Mouse (Mus musculus) forebrain, embryonic 12.5 days (tissue): ENCODE measurements around the gene Fbxl19. TPM values are rescaled to one million over a fixed set of nuclear protein-coding genes. Genes with fewer than 3 reads are reported as not detected.

ENCODE experiments used
- ATAC-seq: fragments of 200-750 bp; cut with Nextera tagmentation; 2 replicates; pipeline ENCODE4 v1.8.0; 2017; ENCODE audit warnings: moderate TSS enrichment; ENCODE audit not compliant: low FRiP score
- H3K27ac ChIP-seq: fragments of 300-500 bp; sonication (generic); 2 replicates; pipeline ENCODE4 v1.5.1; 2016; ENCODE audit warnings: mild to moderate bottlenecking
- H3K27me3 ChIP-seq: fragments of 300-500 bp; sonication (generic); 2 replicates; pipeline ENCODE4 v1.6.1; 2016; ENCODE audit warnings: mild to moderate bottlenecking
- H3K36me3 ChIP-seq: fragments of 300-500 bp; sonication (generic); replicated peaks from 2 replicates; pipeline ENCODE4 v1.6.1; 2016; ENCODE audit warnings: mild to moderate bottlenecking
- H3K4me1 ChIP-seq: fragments of 300-500 bp; sonication (generic); 2 replicates; pipeline ENCODE4 v1.6.1; 2016
- H3K4me2 ChIP-seq: fragments of 300-500 bp; sonication (generic); 2 replicates; pipeline ENCODE4 v1.6.1; 2016; ENCODE audit warnings: mild to moderate bottlenecking, moderate library complexity
- H3K4me3 ChIP-seq: fragments of 300-500 bp; sonication (generic); replicated peaks from 2 replicates; pipeline ENCODE4 v1.5.1; 2016; ENCODE audit warnings: mild to moderate bottlenecking
- H3K9ac ChIP-seq: fragments of 300-500 bp; sonication (generic); 2 replicates; pipeline ENCODE4 v1.6.1; 2016; ENCODE audit warnings: mild to moderate bottlenecking
- H3K9me3 ChIP-seq: fragments of 300-500 bp; sonication (generic); 2 replicates; pipeline ENCODE4 v1.6.1; 2016
- WGBS: fragments of 180-500 bp; shearing (Covaris S2); methylation state at CpG from one replicate; pipeline ENCODE4 v1.1.7; 2016; 5-methylcytosine and 5-hydroxymethylcytosine counted together
- polyA plus RNA-seq: library from polyadenylated mRNA; unstranded; fragments of >200 nt; fragmentation: Nextera tagmentation; extraction: Ambion mirVana; gene quantifications from 2 replicates; pipeline ENCODE4 v1.2.1, GENCODE M21; 2016

Fbxl19 gene
- polyA plus RNA-seq, 1 experiment from 2014 or later = 10.3 TPM

DNA sequence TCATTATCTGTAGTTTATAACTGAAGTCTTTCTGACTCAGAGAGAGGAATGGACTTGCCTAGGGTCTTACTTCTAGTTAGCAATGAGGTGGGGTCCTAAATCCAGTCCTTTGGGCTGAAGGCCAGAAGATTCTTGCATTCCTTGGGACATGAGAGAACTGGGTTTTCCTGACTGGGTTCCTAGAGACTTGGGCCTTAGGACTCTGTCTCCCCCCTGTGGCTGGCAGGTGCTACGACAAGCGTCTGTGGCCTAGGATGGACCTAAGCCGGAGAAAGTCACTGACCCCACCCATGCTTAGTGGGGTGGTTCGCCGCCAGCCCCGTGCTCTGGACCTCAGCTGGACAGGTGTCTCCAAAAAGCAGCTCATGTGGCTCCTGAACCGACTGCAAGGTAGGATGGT is 16.7 kb downstream of the Fbxl19 start:
- H3K4me2 ChIP-seq = no peak overlapping the region
- H3K27me3 ChIP-seq = no peaks in the 10 kb centered on the region
- H3K4me1 ChIP-seq = no peaks in the 10 kb centered on the region
- H3K9ac ChIP-seq = no peak overlapping the region
- no peaks in the 10 kb centered on the region for H3K9me3 ChIP-seq
- 52% methylated on average over 7 of the region's 7 CpGs for WGBS
- no peak overlapping the region for H3K4me3 ChIP-seq
- no peak overlapping the region for H3K27ac ChIP-seq
- H3K36me3 ChIP-seq = peaks cover 85% of the 10 kb centered on the region
- ATAC-seq = no peak

DNA sequence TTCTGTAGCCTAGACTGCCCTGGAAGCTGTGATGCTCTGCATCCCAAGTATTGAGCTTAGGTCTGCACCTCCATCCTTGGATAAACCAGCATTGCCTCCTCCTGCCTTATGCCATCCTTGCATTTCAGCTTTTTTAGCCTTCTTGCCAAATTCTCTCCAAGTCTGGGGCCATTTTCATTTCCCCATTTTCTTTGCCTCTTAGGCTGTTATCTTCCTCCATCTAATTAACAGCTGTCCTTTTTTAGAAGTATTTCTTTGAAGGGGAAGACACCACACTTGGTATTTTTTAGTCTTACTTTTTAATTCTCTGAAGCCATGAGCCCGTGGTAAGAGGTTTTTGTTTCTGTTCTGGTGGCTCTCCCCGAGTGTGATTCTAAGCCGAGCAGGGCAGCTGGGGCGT is 19.3 kb downstream of the Fbxl19 start:
- Histone ChIP-seq H3K4me2 (no peak overlapping the region), H3K27ac (no peak overlapping the region), H3K4me1 (peaks cover 7% of the 10 kb centered on the region), H3K27me3 (no peaks in the 10 kb centered on the region), H3K4me3 (no peak overlapping the region), H3K9me3 (no peaks in the 10 kb centered on the region), H3K36me3 (peaks cover 83% of the 10 kb centered on the region), H3K9ac (no peak overlapping the region)
- WGBS = 90% methylated on average over 4 of the region's 4 CpGs
- no peak for ATAC-seq

DNA sequence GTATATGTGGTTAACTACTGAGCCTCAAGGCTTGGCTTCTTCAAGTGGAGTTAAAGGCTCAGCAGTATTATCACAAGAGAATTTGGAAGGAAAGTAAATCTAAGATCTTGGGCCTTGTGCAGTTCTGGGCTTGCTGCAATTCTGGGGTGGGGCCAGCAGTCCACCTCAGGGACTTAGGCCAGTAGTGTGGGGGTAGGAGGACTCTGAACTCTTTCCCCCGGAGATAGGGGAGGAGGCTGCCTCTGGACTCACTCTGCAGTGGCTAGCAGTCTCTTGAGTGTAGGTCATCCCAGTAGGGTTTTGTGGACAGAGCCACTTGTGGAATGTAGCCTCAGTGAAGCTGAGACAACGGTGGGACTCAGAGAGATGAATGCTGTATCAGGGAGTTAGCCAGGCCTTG is 21.4 kb downstream of the Fbxl19 start:
- Histone ChIP-seq H3K4me2 (no peak overlapping the region), H3K9me3 (no peaks in the 10 kb centered on the region), H3K4me3 (no peak overlapping the region), H3K4me1 (peaks cover 28% of the 10 kb centered on the region), H3K36me3 (peaks cover 69% of the 10 kb centered on the region), H3K9ac (no peak overlapping the region), H3K27me3 (no peaks in the 10 kb centered on the region), H3K27ac (no peak overlapping the region)
- 93% methylated on average over 2 of the region's 2 CpGs for WGBS
- ATAC-seq = no peak

- no peak for ATAC-seq
- no peaks in the 10 kb centered on the region for H3K9me3 ChIP-seq
- 89% methylated on average over 17 of the region's 17 CpGs for WGBS
- no peak overlapping the region for H3K27ac ChIP-seq
- H3K4me2 ChIP-seq = no peak overlapping the region
- no peak overlapping the region for H3K9ac ChIP-seq
- H3K27me3 ChIP-seq = no peaks in the 10 kb centered on the region
- no peak overlapping the region for H3K4me3 ChIP-seq
- H3K4me1 ChIP-seq = peaks cover 30% of the 10 kb centered on the region
- H3K36me3 ChIP-seq = peaks cover 61% of the 10 kb centered on the region
Observed at GRCm38 (mm10) chr7:127766851-127767609, 22.7 kb downstream of the Fbxl19 start.

DNA sequence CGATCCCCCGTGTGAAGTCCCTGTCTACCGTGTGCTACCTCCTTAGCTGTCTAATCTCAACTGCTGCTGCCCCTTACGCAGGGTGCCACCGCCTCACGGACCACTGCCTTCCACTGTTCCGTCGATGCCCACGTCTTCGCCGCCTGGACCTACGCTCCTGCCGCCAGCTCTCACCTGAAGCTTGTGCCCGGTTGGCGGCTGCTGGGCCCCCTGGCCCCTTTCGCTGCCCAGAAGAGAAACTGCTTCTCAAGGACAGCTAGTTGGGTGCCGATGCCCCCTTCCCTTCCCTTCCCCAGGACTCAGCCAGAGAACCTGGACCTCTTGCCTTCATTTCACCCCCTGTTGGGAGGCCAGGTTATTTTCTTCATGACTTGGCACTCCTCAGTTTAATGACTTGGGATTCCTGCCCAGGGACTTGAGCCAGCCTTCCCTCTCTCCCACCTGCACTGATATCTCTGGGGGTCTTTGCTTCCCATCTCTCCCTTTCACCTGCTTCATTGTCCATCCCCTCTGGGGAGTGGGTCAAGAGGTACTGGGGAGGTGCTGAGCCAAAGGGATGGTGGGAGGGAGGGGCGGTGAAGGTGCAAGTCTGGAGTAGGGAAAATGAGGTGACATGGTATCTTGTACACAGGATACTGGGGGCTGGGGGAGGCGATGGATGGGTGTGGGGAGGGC is 23.5 kb downstream of the Fbxl19 start:
- H3K36me3 ChIP-seq = peaks cover 55% of the 10 kb centered on the region
- 93% methylated on average over 19 of the region's 19 CpGs for WGBS

GRCm38 (mm10) chr7:127768346-127768996 is 24.1 kb downstream of the Fbxl19 start:
- H3K4me3 ChIP-seq = no peak overlapping the region
- H3K27me3 ChIP-seq = no peaks in the 10 kb centered on the region
- H3K4me1 ChIP-seq = peaks cover 30% of the 10 kb centered on the region
- no peak; the same call in 1 of the 2 replicates for ATAC-seq
- peak overlapping the region; percentile 66 for H3K27ac ChIP-seq
- no peaks in the 10 kb centered on the region for H3K9me3 ChIP-seq
- H3K36me3 ChIP-seq = peaks cover 50% of the 10 kb centered on the region
- no peak overlapping the region for H3K9ac ChIP-seq
- 46% methylated on average over 13 of the region's 13 CpGs for WGBS
- H3K4me2 ChIP-seq = peak overlapping the region; percentile 90

More for the DNA sequence above, 23.5 kb downstream of the Fbxl19 start:
- H3K4me1 ChIP-seq = peaks cover 30% of the 10 kb centered on the region
- H3K9ac ChIP-seq = no peak overlapping the region
- no peak for ATAC-seq
- H3K4me3 ChIP-seq = no peak overlapping the region
- no peaks in the 10 kb centered on the region for H3K27me3 ChIP-seq
- peak overlapping the region; percentile 66; the same call in 1 of the 2 replicates for H3K27ac ChIP-seq
- H3K4me2 ChIP-seq = no peak overlapping the region
- H3K9me3 ChIP-seq = no peaks in the 10 kb centered on the region

GRCm38 (mm10) chr7:127768997-127769593 is 24.8 kb downstream of the Fbxl19 start:
- H3K9ac ChIP-seq = peak overlapping the region; percentile 69

DNA sequence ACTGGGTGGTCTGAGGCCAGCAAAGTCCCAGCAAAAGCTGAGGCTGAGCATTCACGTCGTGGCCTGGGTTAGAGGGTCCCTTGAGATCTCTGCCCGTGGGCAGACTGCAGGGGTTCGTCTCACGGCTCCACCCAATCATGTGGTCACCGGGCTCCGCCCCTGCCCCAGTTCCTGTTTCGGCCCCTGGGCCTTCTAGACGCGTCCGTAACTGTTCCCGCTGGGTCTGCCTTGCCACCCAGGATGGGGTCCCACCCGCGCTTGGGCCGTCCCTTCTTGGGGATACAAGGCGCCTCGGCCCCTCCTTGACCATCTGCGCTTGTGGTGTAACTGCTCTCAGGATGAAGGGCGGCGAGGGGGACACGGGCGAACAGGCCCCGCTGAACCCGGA is 25.3 kb downstream of the Fbxl19 start, which contains the start of gene Orai3:
Gene Orai3 (plus strand): TSS at position 165 of the 388 bp plus-strand sequence.
- 0% methylated on average over 24 of the region's 24 CpGs for WGBS
- Histone ChIP-seq H3K4me1 (peaks cover 30% of the 10 kb centered on the region), H3K4me3 (peak within 1 kb of the TSS; percentile 50), H3K4me2 (peak within 1 kb of the TSS; percentile 90), H3K9me3 (no peaks in the 10 kb centered on the region), H3K9ac (peak within 1 kb of the TSS; percentile 69), H3K27ac (peak within 1 kb of the TSS; percentile 80), H3K36me3 (peaks cover 38% of the 10 kb centered on the region), H3K27me3 (no peaks in the 10 kb centered on the region)
- peak; percentile 55 for ATAC-seq

More at GRCm38 (mm10) chr7:127768997-127769593, 24.8 kb downstream of the Fbxl19 start:
- Histone ChIP-seq H3K9me3 (no peaks in the 10 kb centered on the region), H3K36me3 (peaks cover 44% of the 10 kb centered on the region), H3K4me1 (peaks cover 30% of the 10 kb centered on the region), H3K27ac (peak overlapping the region; percentile 80), H3K27me3 (no peaks in the 10 kb centered on the region), H3K4me3 (peak overlapping the region; percentile 50), H3K4me2 (peak overlapping the region; percentile 90)
- peak; percentile 84 for ATAC-seq
- 2% methylated on average over 16 of the region's 16 CpGs for WGBS

- Histone ChIP-seq H3K27ac (peak overlapping the region; percentile 80), H3K36me3 (peaks cover 32% of the 10 kb centered on the region), H3K4me2 (peak overlapping the region; percentile 90), H3K4me3 (peak overlapping the region; percentile 50), H3K9me3 (no peaks in the 10 kb centered on the region), H3K4me1 (peaks cover 30% of the 10 kb centered on the region), H3K9ac (peak overlapping the region; percentile 69), H3K27me3 (no peaks in the 10 kb centered on the region)
- 5% methylated on average over 27 of the region's 27 CpGs for WGBS
- peak; percentile 33 for ATAC-seq
Observed at GRCm38 (mm10) chr7:127770039-127770905, 25.9 kb downstream of the Fbxl19 start.

DNA sequence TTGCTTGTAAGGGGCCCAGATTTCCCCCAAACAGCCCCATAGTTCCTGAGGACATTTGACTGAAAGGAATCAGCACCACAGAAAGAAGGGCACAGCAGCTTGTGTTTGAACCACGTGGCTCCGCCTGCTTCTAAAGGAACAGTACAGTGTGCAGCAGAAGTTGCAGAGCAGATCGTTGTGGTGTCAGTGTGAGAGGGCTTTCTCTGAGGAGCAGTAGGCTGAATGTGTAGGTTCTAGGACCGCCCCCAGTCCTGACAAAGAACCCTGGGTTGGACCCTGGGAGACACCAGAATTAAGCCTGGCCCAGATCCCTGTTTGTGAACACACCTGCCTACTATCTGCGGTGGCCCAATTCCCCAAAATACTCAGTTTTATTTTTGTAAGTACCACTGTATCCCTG is 26.9 kb downstream of the Fbxl19 start:
- no peaks in the 10 kb centered on the region for H3K9me3 ChIP-seq
- peak overlapping the region; percentile 90; the same call in 1 of the 2 replicates for H3K4me2 ChIP-seq
- peaks cover 22% of the 10 kb centered on the region for H3K36me3 ChIP-seq
- no peak overlapping the region for H3K27ac ChIP-seq
- H3K9ac ChIP-seq = no peak overlapping the region
- H3K27me3 ChIP-seq = no peaks in the 10 kb centered on the region
- 78% methylated on average over 5 of the region's 5 CpGs for WGBS
- ATAC-seq = no peak
- H3K4me3 ChIP-seq = no peak overlapping the region
- H3K4me1 ChIP-seq = peaks cover 30% of the 10 kb centered on the region

GRCm38 (mm10) chr7:127772080-127772479 is 27.7 kb downstream of the Fbxl19 start:
- 89% methylated on average over 3 of the region's 3 CpGs for WGBS
- H3K4me1 ChIP-seq = peaks cover 30% of the 10 kb centered on the region
- H3K4me3 ChIP-seq = no peak overlapping the region
- ATAC-seq = no peak
- peaks cover 14% of the 10 kb centered on the region for H3K36me3 ChIP-seq
- H3K9me3 ChIP-seq = no peaks in the 10 kb centered on the region
- H3K27ac ChIP-seq = no peak overlapping the region
- H3K9ac ChIP-seq = no peak overlapping the region
- no peak overlapping the region for H3K4me2 ChIP-seq
- H3K27me3 ChIP-seq = no peaks in the 10 kb centered on the region
